Mouse (Mus musculus) intestine, embryonic 16.5 days (tissue): ENCODE measurements around the gene Fdx1l. TPM values are rescaled to one million over a fixed set of nuclear protein-coding genes. Genes with fewer than 3 reads are reported as not detected.

ENCODE experiments used
- ATAC-seq: fragments of 200-750 bp; cut with Nextera tagmentation; 2 replicates; pipeline ENCODE4 v1.8.0; 2017; ENCODE audit warnings: moderate TSS enrichment, moderate library complexity
- H3K27ac ChIP-seq: fragments of 300-500 bp; sonication (generic); 2 replicates; pipeline ENCODE4 v1.5.1; 2014; ENCODE audit warnings: mild to moderate bottlenecking, low read length
- H3K27me3 ChIP-seq: fragments of 300-500 bp; sonication (generic); replicated peaks from 2 replicates; pipeline ENCODE4 v1.6.1; 2014; ENCODE audit warnings: low read length, control low read depth, mixed read lengths; ENCODE audit not compliant: control insufficient read depth, insufficient read depth
- H3K36me3 ChIP-seq: fragments of 300-500 bp; sonication (generic); 2 replicates; pipeline ENCODE4 v1.6.1; 2014; ENCODE audit warnings: low read length, control low read depth; ENCODE audit not compliant: control insufficient read depth, insufficient read depth
- H3K4me1 ChIP-seq: fragments of 300-500 bp; sonication (generic); 2 replicates; pipeline ENCODE4 v1.6.1; 2014; ENCODE audit warnings: low read length, control low read depth, mixed read lengths; ENCODE audit not compliant: control insufficient read depth, insufficient read depth
- H3K4me2 ChIP-seq: fragments of 300-500 bp; sonication (generic); 2 replicates; pipeline ENCODE4 v1.6.1; 2014; ENCODE audit warnings: low read depth, low read length, control low read depth
- H3K4me3 ChIP-seq: fragments of 300-500 bp; sonication (generic); 2 replicates; pipeline ENCODE4 v1.5.1; 2014; ENCODE audit warnings: mild to moderate bottlenecking, low read length
- H3K9ac ChIP-seq: fragments of 300-500 bp; sonication (generic); 2 replicates; pipeline ENCODE4 v1.6.1; 2014; ENCODE audit warnings: low read depth, low read length
- H3K9me3 ChIP-seq: fragments of 300-500 bp; sonication (generic); 2 replicates; pipeline ENCODE4 v1.6.1; 2016; ENCODE audit warnings: low read length, control low read depth; ENCODE audit not compliant: control insufficient read depth
- WGBS: fragments of 180-500 bp; shearing (Covaris S2); extraction: QIAGEN DNeasy Blood & Tissue Kit; methylation state at CpG from one replicate; pipeline ENCODE4 v1.1.7; 2014; 5-methylcytosine and 5-hydroxymethylcytosine counted together
- polyA plus RNA-seq: library from polyadenylated mRNA; unstranded; fragments of >200 nt; fragmentation: Nextera tagmentation; extraction: Ambion mirVana; gene quantifications from 2 replicates; pipeline ENCODE4 v1.2.1, GENCODE M21; 2015

Gene Fdx1l
- polyA plus RNA-seq, 1 experiment from 2014 or later, result 69.8 TPM

DNA sequence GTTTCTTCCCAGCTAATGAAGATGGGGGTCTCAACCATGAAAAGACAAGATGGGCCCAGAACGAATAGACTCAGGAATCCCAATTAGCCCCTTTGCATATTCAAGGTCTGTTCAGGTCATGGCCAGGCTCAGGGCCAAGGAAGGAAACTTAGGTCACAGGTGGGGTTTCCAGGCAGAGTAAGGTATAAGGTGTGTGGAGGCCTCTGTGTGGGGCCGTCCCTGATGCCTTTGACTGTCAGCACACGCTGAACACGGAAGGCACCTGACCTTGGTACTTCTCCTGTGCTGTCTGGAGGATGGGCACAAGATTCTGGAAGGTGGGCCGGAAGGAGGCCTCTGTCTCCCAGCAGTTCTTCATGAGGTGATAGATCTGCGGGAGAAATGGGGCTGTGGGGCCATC, 31.4 kb upstream of the Fdx1l start:
- H3K4me1 ChIP-seq, result peaks cover 4% of the 10 kb centered on the region; the same call in 1 of the 2 replicates
- WGBS, result 81% methylated on average over 6 of the region's 6 CpGs
- no peaks in the 10 kb centered on the region for H3K9me3 ChIP-seq
- H3K27me3 ChIP-seq, result no peaks in the 10 kb centered on the region
- no peak overlapping the region for H3K27ac ChIP-seq
- no peaks in the 10 kb centered on the region for H3K36me3 ChIP-seq
- H3K9ac ChIP-seq, result no peak overlapping the region
- H3K4me3 ChIP-seq, result no peak overlapping the region
- no peak for ATAC-seq
- H3K4me2 ChIP-seq, result no peak overlapping the region

DNA sequence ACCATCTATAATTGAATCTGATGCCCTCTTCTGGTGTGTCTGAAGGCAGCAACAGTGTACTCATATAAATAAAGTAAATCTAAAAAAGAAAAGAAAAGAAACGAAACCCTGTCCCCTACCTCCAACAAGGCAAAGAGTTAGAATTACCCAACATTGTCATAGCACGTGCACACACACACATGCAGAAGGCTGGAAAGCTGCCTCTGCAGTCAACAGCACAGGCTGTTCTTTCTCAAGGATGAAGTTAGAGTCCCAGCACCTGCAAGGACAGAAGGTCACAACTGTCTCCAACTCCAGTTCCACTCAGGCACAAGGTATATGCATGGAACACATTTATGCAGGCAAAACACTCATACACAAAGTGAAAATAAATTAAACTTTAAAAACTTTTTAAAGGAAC, 28.7 kb upstream of the Fdx1l start:
- no peak overlapping the region for H3K27ac ChIP-seq
- no peak overlapping the region for H3K4me2 ChIP-seq
- no peak for ATAC-seq
- no peaks in the 10 kb centered on the region for H3K36me3 ChIP-seq
- no peak overlapping the region for H3K9ac ChIP-seq
- WGBS, result 93% methylated on average over 2 of the region's 2 CpGs
- no peak overlapping the region for H3K4me3 ChIP-seq
- H3K27me3 ChIP-seq, result no peaks in the 10 kb centered on the region
- no peaks in the 10 kb centered on the region for H3K9me3 ChIP-seq
- H3K4me1 ChIP-seq, result peaks cover 4% of the 10 kb centered on the region; the same call in 1 of the 2 replicates

DNA sequence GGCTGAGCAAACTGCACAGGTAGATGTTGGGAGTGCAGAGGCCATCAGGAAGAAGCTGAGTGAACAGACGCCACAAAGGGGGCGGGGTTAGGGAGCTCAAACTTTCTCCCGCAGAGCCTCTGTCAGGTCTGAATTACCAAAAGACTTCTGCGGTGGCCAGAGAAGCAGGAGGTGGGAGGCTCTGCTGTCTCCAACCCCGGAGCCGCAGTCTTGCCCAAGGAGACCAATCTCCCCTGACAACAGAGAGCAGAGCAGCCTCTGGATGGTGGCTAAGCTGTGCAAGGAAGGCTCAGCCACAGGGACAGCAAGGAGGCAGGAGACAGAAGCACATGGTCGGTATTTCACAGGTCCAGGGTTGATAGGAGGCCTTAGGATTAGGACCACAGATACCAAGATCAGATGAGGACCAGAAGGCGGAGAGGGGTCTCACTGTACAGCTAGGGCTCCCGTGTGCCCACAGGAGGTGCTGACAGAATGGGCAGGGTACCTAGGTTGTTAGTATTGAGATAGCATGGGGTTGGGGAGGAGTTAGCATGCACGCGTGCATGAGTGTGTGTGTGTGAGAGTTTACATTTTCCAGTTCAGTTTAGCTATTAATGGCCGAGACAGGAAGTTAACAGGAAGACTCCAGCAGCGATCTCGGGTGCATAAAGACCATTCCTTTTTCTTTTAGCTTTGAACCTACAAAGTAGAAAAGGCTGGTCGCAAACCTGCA, 27.2 kb upstream of the Fdx1l start:
- no peaks in the 10 kb centered on the region for H3K27me3 ChIP-seq
- no peaks in the 10 kb centered on the region for H3K36me3 ChIP-seq
- 0 out of 2 replicates have a peak, but pooled peaks have one; percentile 32 for ATAC-seq
- H3K4me2 ChIP-seq, result no peak overlapping the region
- no peaks in the 10 kb centered on the region for H3K9me3 ChIP-seq
- H3K9ac ChIP-seq, result no peak overlapping the region; the same call in 1 of the 2 replicates
- no peak overlapping the region for H3K4me3 ChIP-seq
- H3K27ac ChIP-seq, result no peak overlapping the region
- peaks cover 4% of the 10 kb centered on the region; the same call in 1 of the 2 replicates for H3K4me1 ChIP-seq
- WGBS, result 40% methylated on average over 15 of the region's 15 CpGs

DNA sequence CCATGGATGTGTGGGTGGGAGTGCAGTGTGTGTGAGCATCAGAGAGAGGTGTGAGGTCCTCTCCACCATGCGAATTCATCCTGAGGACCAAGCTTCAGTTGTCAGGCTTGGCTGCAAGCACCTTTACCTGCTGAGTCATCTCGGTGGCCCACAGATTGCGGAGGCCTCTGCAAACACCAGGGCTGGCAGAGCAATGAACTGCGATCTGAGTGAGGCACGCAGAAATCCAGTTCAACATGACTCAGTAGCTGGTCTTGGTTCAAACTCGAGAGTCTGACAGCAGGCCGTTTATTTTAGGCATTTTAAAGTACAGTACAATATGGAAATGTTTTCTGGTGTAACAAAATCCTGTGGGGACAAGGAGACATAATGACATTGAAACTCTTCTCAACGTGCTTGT, 24.4 kb upstream of the Fdx1l start:
- H3K27me3 ChIP-seq, result no peaks in the 10 kb centered on the region
- H3K36me3 ChIP-seq, result no peaks in the 10 kb centered on the region
- ATAC-seq, result peak; percentile 71
- H3K9me3 ChIP-seq, result no peaks in the 10 kb centered on the region
- no peak overlapping the region for H3K4me3 ChIP-seq
- H3K9ac ChIP-seq, result no peak overlapping the region
- peaks cover 4% of the 10 kb centered on the region; the same call in 1 of the 2 replicates for H3K4me1 ChIP-seq
- WGBS, result 51% methylated on average over 8 of the region's 8 CpGs
- H3K4me2 ChIP-seq, result no peak overlapping the region
- H3K27ac ChIP-seq, result no peak overlapping the region

DNA sequence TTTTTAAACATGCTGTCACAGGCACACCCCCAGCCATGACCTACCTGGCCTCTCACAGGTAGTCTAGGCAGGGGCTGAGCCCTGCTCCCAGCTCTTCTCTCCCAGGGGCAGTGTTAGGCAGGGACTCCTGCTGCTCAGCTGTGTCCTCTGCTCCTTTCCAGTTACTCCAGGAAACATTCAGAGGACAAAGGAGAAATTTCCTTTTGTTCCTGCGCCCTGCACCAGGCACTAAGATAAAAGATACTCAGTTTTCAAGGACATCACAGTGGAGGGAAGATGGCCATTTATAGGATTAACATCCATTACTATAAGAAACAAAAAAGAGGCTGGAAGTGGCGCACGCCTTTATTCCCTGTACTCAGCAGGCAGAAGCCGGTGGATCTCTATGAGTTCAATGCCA, 22.5 kb upstream of the Fdx1l start:
- ATAC-seq, result no peak
- Histone ChIP-seq H3K27ac (no peak overlapping the region), H3K4me1 (peaks cover 4% of the 10 kb centered on the region; the same call in 1 of the 2 replicates), H3K9ac (no peak overlapping the region), H3K9me3 (no peaks in the 10 kb centered on the region), H3K36me3 (no peaks in the 10 kb centered on the region), H3K4me2 (no peak overlapping the region), H3K4me3 (no peak overlapping the region), H3K27me3 (no peaks in the 10 kb centered on the region)
- 88% methylated on average over 4 of the region's 4 CpGs for WGBS

DNA sequence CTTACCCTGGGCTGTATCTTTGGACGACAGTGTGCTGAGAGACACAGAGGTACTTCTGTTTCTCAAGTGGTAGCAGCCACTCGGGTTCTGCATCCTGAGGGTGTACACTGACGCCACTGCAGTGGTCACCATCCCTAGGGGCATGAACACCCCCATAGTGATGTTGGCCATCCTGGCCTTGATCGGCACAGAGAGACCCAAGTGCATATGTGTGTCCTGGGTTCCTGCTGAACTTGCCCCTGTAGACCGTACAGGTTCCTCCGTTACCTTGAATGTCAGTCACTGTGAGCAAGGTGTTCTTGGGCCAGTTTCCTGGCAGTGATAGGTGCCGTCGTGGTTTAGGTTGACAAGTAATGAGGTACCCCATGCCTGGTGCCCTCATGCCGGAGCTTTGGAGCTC, 20.0 kb upstream of the Fdx1l start:
- ATAC-seq, result no peak
- Histone ChIP-seq H3K4me3 (no peak overlapping the region), H3K4me1 (peaks cover 20% of the 10 kb centered on the region), H3K9me3 (no peaks in the 10 kb centered on the region), H3K27me3 (no peaks in the 10 kb centered on the region), H3K36me3 (peaks cover 11% of the 10 kb centered on the region; the same call in 1 of the 2 replicates), H3K4me2 (no peak overlapping the region), H3K27ac (no peak overlapping the region), H3K9ac (no peak overlapping the region)
- WGBS, result 97% methylated on average over 9 of the region's 9 CpGs

DNA sequence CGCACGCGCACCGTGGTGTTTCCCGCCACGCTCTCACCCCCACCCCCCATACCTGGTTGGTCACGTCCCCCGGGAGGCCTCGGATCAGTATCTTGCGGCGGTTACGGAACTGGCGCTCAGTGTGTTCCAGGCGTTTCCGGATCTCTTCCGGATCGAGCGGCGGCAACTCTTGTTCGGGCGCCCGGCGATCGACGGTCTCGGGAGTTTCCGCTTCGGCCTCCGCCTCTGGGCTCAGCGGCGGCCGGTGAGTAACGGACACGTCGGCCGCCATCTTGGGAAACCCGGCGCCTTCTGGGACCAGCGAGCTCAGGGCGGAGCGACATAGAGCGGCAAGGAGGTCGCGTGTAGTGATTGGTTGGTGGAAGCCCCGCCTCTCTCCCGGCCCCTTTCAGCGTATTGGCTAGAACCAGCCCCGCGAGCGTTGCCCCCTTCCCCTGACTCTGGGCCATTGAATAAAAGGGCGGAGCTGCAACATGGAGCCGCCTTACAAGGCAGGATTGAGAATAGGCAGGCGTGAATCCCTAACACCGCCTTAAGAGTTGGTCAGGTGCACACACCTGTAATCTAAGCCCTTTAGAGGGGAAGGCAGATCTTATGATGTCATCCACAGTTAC, 18.4 kb upstream of the Fdx1l start, which contains the start of the genes Gm38431 and Raver1:
Gene Gm38431 (minus strand): TSS at position 291 of the 614 bp plus-strand sequence.
Gene Raver1 (minus strand): TSS at position 302 of the 614 bp plus-strand sequence.
- Histone ChIP-seq H3K36me3 (peaks cover 19% of the 10 kb centered on the region; the same call in 1 of the 2 replicates), H3K27me3 (no peaks in the 10 kb centered on the region), H3K27ac (peak within 1 kb of the TSS; percentile 91), H3K9me3 (no peaks in the 10 kb centered on the region), H3K4me2 (peak within 1 kb of the TSS; percentile 78), H3K4me3 (peak within 1 kb of the TSS; percentile 74), H3K9ac (peak within 1 kb of the TSS; percentile 88), H3K4me1 (peaks cover 20% of the 10 kb centered on the region)
- under 1% methylated on average over 54 of the region's 54 CpGs for whole genome bisulfite sequencing
- peak; percentile 99 for ATAC-seq

DNA sequence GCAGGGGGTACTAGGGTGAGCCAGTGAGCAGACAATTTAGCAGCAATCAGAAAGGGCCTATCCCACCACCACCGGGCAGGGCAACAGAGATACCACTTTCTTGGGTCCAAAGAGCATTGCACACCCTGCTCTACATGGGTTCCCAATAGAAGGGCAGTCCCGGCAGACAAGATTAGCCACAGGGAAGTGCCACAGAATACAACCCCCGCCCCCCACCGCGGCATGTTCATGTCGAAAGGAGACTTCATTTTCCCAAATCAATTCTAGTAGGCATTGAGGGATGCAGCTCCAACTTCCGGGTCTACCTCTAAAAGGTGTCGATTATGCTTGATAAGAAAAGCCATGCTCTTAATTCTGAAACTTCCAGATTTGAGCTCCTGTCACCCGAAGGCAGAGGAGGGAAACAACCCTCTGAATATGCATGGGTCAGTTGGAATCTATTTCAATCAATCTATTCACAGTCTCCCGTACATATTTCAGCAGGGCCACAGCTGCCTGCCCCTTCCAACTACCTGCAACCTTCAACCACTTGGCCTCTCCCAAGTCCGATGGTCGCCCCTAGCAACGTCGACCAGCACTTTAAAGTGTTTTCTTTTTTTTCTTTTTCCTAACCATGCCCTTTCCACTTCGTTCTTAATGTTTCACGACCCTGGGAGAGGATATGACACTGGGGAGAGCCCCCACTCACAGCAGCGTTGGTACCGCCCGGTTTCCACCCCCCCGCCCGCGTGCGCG, 17.7 kb upstream of the Fdx1l start:
- Histone ChIP-seq H3K4me2 (peak overlapping the region; percentile 78), H3K4me1 (peaks cover 23% of the 10 kb centered on the region), H3K9ac (peak overlapping the region; percentile 88), H3K27me3 (no peaks in the 10 kb centered on the region), H3K4me3 (peak overlapping the region; percentile 74), H3K27ac (peak overlapping the region; percentile 91), H3K9me3 (no peaks in the 10 kb centered on the region), H3K36me3 (peaks cover 24% of the 10 kb centered on the region)
- ATAC-seq, result peak; percentile 57
- 3% methylated on average over 24 of the region's 24 CpGs for WGBS

DNA sequence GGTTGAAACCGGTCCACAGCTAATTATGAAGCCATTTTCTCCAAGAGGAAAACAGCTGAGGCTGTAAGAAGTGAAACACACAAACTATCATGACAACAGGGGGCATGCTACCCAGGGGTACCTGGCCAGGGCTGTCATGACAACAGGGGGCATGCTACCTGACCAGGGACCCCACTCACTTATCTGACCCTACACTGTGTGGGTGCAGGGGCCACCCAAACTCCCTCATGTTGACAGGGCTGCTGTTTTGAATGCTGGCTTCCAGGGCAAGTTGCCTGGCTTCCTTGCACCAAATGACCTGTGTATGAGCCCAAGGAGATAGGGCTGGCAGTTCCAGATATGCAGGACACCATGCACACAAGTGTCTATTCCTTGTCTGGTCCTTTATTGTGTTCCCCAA, 17.1 kb upstream of the Fdx1l start:
- Histone ChIP-seq H3K9me3 (no peaks in the 10 kb centered on the region), H3K4me1 (peaks cover 24% of the 10 kb centered on the region), H3K4me2 (peak overlapping the region; percentile 78), H3K27ac (peak overlapping the region; percentile 91), H3K27me3 (no peaks in the 10 kb centered on the region), H3K36me3 (peaks cover 30% of the 10 kb centered on the region), H3K4me3 (peak overlapping the region; percentile 74), H3K9ac (peak overlapping the region; percentile 88)
- 92% methylated on average over 1 of the region's 1 CpGs for WGBS
- ATAC-seq, result no peak
